Mouse (Mus musculus) Patski (cell line): ENCODE measurements around the gene Tas2r130. TPM values are rescaled to one million over a fixed set of nuclear protein-coding genes. Genes with fewer than 3 reads are reported as not detected.
"Not testable (repeated sequence)": the region's sequence is repeated elsewhere in the genome, so short reads cannot be mapped to it uniquely, and the experiment has no call there.

Source experiments
- ATAC-seq: fragments of 100-300 bp; one replicate; pipeline ENCODE4 v1.8.0; 2021
- CTCF ChIA-PET: fragments of 350-600 bp; sonication (Branson Sonifier 250); formaldehyde crosslinking; loops from one replicate; lab custom pipeline; 2022; ENCODE audit warnings: inconsistent platforms; lab: Charles Lee
- POLR2A ChIA-PET: fragments of 350-600 bp; sonication (Branson Sonifier 250); formaldehyde crosslinking; loops from one replicate; lab custom pipeline; 2022; ENCODE audit warnings: antibody characterized with exemption, inconsistent platforms; lab: Charles Lee
- DNase-seq: peaks from one replicate; pipeline ENCODE4 v3.0.0-alpha.2; 2011; ENCODE audit warnings: low read depth, low spot score
- H3K27me3 ChIP-seq: fragments of 371-371 bp; one replicate; pipeline ENCODE4 v1.5.1; 2021
- CTCF ChIP-seq: fragments of 100-300 bp; IDR thresholded peaks from one replicate; pipeline ENCODE4 v1.5.1; 2021
- in situ Hi-C: fragments of 300-500 bp; cut with MboI; formaldehyde crosslinking; loops from 3 replicates; pipeline ENCODE4 v1.11.1; 2018; ENCODE audit warnings: low pct_unique_long_range_greater_than_20kb, mixed read lengths
- polyA plus RNA-seq: library from polyadenylated mRNA; unstranded; gene quantifications from one replicate; pipeline ENCODE4 v1.2.3, GENCODE M21; 2021

The Tas2r130 gene
- polyA plus RNA-seq, result not detected

DNA sequence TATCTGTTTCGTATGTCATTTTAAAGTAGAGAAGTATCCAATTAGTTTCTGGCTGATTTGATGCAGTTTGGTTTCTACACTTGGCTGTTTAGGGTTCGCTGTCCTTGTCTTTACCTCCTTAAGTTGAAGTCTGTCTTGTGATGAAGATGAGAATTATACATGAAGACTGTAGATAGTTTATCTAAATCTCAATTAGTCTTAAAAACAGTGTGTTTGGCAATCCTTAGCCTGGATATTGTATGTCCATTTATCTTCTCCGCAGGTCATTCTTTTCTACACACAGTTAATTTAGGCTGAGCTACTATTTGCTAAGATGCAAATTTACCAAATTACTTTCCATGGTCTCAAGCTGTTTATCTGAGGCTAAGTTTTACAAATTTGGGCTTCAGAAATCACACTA, at the start of gene Tas2r130:
TSS of gene Tas2r130 (minus strand) at position 101 of the 400 bp plus-strand sequence.
- CTCF ChIA-PET, result no interaction called here
- TF ChIP-seq CTCF, result no peak
- in situ Hi-C loops, result no loop called here
- DNase-seq (no peak), ATAC-seq (no peak)
- H3K27me3 ChIP-seq, result no peaks in the 10 kb centered on the region
- POLR2A ChIA-PET, result no interaction called here

DNA sequence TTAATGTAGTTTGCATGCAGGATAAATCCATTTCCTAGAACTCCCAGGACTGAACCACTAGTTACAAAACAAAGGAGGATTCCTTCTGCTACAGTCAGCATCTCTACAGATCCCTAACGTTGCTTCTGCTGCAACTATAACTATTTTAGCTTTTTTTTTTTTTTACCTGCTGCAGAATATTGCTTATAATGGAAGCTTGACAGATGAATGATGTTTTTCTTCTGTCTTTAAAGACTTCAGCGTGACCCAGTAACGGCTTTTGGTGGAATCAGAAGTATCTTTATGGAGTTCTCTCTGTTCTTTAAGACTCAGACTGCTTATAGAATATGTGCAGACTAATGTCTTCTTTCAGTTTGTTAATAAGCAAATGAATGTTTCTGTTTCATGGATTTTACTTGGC, 48.1 kb upstream of the Tas2r130 start, which contains the start of gene Tas2r106:
TSS of gene Tas2r106 (minus strand) at position 101 of the 400 bp plus-strand sequence.
- H3K27me3 ChIP-seq, result no peaks in the 10 kb centered on the region
- no peak for ATAC-seq
- no peak for DNase-seq
- ChIA-PET CTCF (no interaction called here), POLR2A (no interaction called here)
- TF ChIP-seq CTCF, result no peak
- in situ Hi-C loops, result no loop called here

DNA sequence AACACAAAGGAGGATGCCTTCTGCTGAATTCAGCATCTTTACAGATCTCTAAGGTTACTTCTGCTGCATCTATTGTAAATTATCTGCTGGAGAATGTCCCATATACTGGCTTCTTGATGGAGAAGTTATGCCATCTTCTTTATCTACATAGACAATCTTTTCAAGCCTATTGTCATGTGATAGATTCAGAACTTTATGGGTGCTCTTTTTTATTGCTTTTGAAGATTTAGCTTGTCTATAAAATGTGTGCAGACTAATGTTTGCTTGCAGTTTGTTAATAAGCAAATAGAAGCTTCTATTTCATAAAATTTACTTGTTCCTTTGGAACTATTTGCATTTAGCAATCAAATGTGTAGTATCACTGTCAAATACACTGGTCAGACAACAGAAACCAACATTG, 29.3 kb upstream of the Tas2r130 start, which contains the start of gene Tas2r107:
TSS of gene Tas2r107 (minus strand) at position 101 of the 400 bp plus-strand sequence.
- no peak for TF ChIP-seq CTCF
- no peaks in the 10 kb centered on the region for H3K27me3 ChIP-seq
- ATAC-seq (no peak), DNase-seq (no peak)
- in situ Hi-C loops, result no loop called here
- ChIA-PET CTCF (no interaction called here), POLR2A (no interaction called here)

DNA sequence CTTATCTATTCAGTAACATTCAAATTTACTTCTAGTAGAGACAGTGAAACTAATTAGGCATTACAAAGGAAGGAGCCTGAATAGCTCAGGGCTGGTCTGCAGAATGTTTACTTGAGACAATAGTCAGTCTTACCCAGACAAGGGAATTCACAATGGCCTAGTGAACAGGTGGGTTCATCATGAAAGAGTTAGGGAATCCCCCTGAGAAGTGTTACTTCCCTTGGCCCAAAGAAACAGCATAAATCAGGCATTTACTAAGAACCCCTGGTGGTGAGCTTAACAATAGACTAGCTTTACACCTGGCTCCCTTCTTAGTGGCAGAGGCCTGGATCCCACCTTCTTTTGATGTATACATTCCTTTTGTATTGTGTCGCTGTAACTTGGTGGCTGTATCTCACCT, 20.8 kb downstream of the Tas2r130 start:
- in situ Hi-C loops, DNase-seq, H3K27me3 ChIP-seq, ATAC-seq, POLR2A ChIA-PET, CTCF ChIA-PET: not testable (repeated sequence)

DNA sequence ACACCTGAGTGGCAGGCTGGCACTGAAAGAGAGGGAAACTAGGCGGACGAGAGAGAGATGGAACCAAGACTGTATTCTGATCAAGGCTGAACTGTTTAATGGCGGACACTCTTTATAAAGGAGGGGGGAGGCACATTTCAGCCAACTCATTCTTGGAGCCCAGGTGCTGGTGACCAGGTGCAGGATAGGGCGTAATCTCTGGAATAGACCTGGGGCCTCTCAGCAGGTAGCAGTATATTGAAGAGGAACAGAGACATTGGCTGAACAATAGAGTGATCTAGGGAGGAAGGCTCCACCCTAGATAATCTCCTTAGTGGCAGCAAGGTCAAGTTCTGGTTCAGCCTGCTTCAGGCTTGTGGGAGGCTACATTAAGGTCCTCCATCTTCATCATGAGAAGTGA, 25.9 kb downstream of the Tas2r130 start:
- DNase-seq (no peak), ATAC-seq (no peak)
- no peaks in the 10 kb centered on the region for H3K27me3 ChIP-seq
- ChIA-PET CTCF (no interaction called here), POLR2A (no interaction called here)
- no peak for TF ChIP-seq CTCF
- in situ Hi-C loops, result no loop called here

Other genes with a start within 250 kb of the Tas2r130 start
- 202 TPM for gene Ybx3, start 242.4 kb downstream of the Tas2r130 start, polyA plus RNA-seq
- gene 5430401F13Rik, start 144.5 kb downstream of the Tas2r130 start, polyA plus RNA-seq, result not detected
- not detected for gene Gm6619, start 144.5 kb downstream of the Tas2r130 start, polyA plus RNA-seq
- gene Tas2r107, start 29.2 kb upstream of the Tas2r130 start, polyA plus RNA-seq, result not detected
- gene Tas2r106, start 48.0 kb upstream of the Tas2r130 start, polyA plus RNA-seq, result not detected
- gene Tas2r104, start 54.8 kb upstream of the Tas2r130 start, polyA plus RNA-seq, result not detected
- not detected for gene Tas2r105, start 56.6 kb upstream of the Tas2r130 start, polyA plus RNA-seq
- not detected for gene Tas2r114, start 59.2 kb upstream of the Tas2r130 start, polyA plus RNA-seq